Mouse (Mus musculus): ENCODE results near the gene Lce1l. TPM values are rescaled to one million over a fixed set of nuclear protein-coding genes. Genes with fewer than 3 reads are reported as not detected.
A peak's percentile ranks its signal among the peaks of the same experiment; 100 is the strongest.
"Not testable (repeated sequence)": the region's sequence is repeated elsewhere in the genome, so short reads cannot be mapped to it uniquely, and the experiment has no call there.

Gene Lce1l
- polyA plus RNA-seq (2015; fragmentation: Nextera tagmentation; extraction: Ambion mirVana): 0.45 and 2.5 TPM in 2 replicates

DNA sequence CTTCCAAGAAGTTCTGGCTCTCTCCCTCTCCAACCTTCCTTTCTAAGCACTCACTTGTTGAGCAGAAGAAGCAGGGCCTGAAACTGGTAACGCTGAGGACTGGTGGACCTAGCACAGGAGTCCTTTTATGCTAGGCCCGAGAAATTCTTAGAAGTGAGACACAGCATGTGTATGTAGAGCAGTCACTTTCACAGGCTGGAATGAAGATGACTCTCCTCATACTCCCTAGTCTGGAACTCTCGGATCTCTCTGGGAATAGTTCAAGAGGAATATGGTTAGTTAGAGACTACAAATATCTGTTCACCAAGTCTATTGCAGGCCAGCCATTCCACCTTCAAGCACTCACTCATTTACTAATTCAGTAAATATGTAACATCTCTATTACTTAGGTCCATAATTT lies at the start of gene Lce1l:
Lce1l (minus strand) TSS at position 101 of the 400 bp plus-strand sequence.
- Histone ChIP-seq H3K36me3 (no peaks in the 10 kb centered on the region), H3K4me2 (replicated peaks) (no peak within 1 kb of the TSS), H3K27me3 (no peaks in the 10 kb centered on the region), H3K9me3 (replicated peaks) (no peaks in the 10 kb centered on the region), H3K4me1 (no peaks in the 10 kb centered on the region), H3K27ac (replicated peaks) (no peak within 1 kb of the TSS), H3K4me3 (replicated peaks) (no peak within 1 kb of the TSS), H3K9ac (no peak within 1 kb of the TSS)
- 82% methylated on average over 3 of the region's 3 CpGs for WGBS
- ATAC-seq (ENCODE audit: insufficient number of reproducible peaks, low FRiP score, low TSS enrichment, low read depth): no peak

DNA sequence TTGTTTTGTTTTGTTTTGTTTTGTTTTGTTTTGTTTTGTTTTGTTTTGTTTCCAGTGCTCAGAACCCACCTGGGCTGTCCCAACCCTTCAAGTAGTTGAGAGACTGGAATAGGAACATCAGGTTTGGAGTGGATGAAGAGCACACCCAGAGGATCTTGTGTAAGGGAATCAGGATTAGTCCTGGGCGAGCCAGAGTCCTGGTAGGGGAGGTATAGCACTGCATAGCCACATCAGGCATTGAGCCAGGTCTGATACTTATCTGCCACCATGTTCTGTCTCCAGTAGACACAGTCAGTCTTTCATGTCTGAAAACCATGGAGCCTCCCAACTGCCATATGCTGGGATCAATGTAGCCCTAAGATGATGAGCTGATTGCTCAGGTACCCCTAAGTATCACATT lies 43.4 kb upstream of the Lce1l start:
- 38% methylated on average over 1 of the region's 1 CpGs for WGBS

DNA sequence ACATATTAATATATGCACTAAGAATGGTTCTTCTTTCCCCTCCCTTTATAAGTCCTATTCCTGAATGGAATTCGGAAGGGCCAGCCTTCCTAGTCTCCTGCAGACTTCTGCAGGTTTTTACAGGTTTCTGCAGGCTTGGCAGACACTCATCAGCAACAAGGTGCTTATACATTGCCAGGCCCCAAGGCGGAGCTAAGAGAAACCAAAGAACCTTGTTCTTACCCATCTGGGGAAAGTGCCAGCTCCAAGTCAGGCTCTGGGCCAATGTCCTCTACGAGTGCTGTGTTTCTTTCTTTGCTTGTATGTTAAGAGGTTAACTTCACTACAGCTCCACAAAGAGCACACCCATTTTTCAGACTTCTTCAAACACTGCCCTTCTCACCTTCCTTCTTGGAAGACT lies 43.0 kb upstream of the Lce1l start:
- Histone ChIP-seq H3K4me3 (replicated peaks) (no peak overlapping the region), H3K9ac (no peak overlapping the region), H3K9me3 (replicated peaks) (no peaks in the 10 kb centered on the region), H3K4me2 (replicated peaks) (no peak overlapping the region), H3K27ac (replicated peaks) (no peak overlapping the region), H3K27me3 (no peaks in the 10 kb centered on the region), H3K36me3 (no peaks in the 10 kb centered on the region), H3K4me1 (0 out of 2 replicates have a peak, but pooled peaks cover 5% of the 10 kb centered on the region)
- whole genome bisulfite sequencing: 54% methylated on average over 3 of the region's 3 CpGs
- no peak; the same call in 1 of the 2 replicates for ATAC-seq (ENCODE audit: insufficient number of reproducible peaks, low FRiP score, low TSS enrichment, low read depth)

More for the DNA sequence above, 43.4 kb upstream of the Lce1l start:
- Histone ChIP-seq H3K27me3 (no peaks in the 10 kb centered on the region), H3K4me1 (0 out of 2 replicates have a peak, but pooled peaks cover 5% of the 10 kb centered on the region), H3K4me2 (replicated peaks) (no peak overlapping the region), H3K4me3 (replicated peaks) (no peak overlapping the region), H3K9me3 (replicated peaks) (no peaks in the 10 kb centered on the region), H3K9ac (no peak overlapping the region), H3K36me3 (no peaks in the 10 kb centered on the region), H3K27ac (replicated peaks) (0 out of 2 replicates have a peak overlapping the region, but pooled peaks have one; percentile 8)
- peak; percentile 60; the same call in 1 of the 2 replicates for ATAC-seq (ENCODE audit: insufficient number of reproducible peaks, low FRiP score, low TSS enrichment, low read depth)

DNA sequence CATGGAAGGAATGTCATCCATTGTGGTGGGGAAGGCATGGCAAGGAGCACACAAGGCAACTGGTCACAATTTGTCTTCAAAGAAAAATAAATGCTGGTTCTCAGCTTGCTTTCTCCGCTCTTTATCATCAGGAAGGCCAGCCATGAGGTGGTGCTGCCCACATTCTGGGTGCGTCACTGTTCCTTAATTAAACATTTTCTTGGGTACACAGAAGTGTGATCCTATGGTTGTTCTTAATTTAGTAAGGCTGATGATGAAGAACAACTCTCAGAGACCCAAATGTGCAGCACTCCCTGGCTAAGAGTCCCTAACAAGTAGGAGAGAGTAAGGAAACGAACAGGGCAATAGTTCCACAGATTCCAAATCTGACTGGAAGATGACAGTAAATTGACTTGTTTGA lies 23.1 kb upstream of the Lce1l start:
- Histone ChIP-seq H3K27ac (replicated peaks) (no peak overlapping the region), H3K9me3 (replicated peaks) (no peaks in the 10 kb centered on the region), H3K36me3 (no peaks in the 10 kb centered on the region), H3K9ac (no peak overlapping the region), H3K27me3 (no peaks in the 10 kb centered on the region), H3K4me2 (replicated peaks) (no peak overlapping the region), H3K4me1 (no peaks in the 10 kb centered on the region), H3K4me3 (replicated peaks) (no peak overlapping the region)
- WGBS: 77% methylated on average over 3 of the region's 3 CpGs
- no peak for ATAC-seq (ENCODE audit: insufficient number of reproducible peaks, low FRiP score, low TSS enrichment, low read depth)

DNA sequence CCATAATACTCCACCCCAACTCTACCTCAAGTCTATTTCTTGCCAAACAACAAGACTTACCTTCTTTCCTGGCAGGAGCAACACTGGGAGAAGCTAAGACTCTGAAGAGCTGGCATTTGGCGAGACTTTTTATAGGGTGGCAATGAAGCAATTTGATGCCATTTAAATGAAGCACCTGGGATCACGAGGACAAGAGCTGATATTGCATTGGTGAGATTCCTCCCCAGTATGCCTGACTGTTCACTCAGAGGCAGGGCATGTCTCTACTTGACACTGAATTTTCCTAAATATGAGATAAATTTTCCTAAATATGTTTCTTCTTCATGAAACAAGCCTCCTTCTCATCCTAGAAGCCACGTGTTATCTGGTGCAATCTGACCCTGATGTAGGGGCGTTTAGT lies 19.0 kb upstream of the Lce1l start, which contains the start of gene 2310050C09Rik:
2310050C09Rik (minus strand) TSS at position 101 of the 400 bp plus-strand sequence.
- H3K4me1 ChIP-seq: no peaks in the 10 kb centered on the region
- no peak for ATAC-seq (ENCODE audit: insufficient number of reproducible peaks, low FRiP score, low TSS enrichment, low read depth)
- WGBS: 65% methylated on average over 4 of the region's 4 CpGs
- no peak within 1 kb of the TSS for H3K4me3 ChIP-seq (replicated peaks)
- no peak within 1 kb of the TSS for H3K4me2 ChIP-seq (replicated peaks)
- no peak within 1 kb of the TSS for H3K27ac ChIP-seq (replicated peaks)
- H3K36me3 ChIP-seq: no peaks in the 10 kb centered on the region
- H3K9ac ChIP-seq: no peak within 1 kb of the TSS
- no peaks in the 10 kb centered on the region for H3K27me3 ChIP-seq
- H3K9me3 ChIP-seq (replicated peaks): no peaks in the 10 kb centered on the region

DNA sequence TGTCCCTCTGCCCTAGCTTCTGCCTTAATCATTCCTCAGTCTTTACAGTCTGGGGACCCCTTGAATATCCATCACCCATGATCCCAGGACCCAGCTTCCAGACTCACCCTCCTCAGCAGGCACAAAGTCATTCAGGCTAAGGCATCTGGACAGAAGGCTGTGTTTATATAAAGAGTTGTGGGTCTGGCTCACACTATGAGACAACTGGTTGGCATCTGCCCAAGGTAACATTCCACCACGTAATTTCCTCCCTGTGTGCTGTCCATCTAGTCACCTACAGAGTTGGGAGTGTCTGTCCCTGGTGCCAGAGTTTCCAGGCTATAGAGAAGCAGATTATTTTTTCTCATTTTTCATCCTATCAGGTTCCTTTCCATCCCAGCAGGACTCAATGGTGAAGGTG lies 24.0 kb downstream of the Lce1l start, which contains the start of gene Kprp:
Kprp (minus strand) TSS at position 140 of the 400 bp plus-strand sequence.
- H3K4me1 ChIP-seq: no peaks in the 10 kb centered on the region
- no peak within 1 kb of the TSS for H3K9ac ChIP-seq
- H3K36me3 ChIP-seq: no peaks in the 10 kb centered on the region
- no peaks in the 10 kb centered on the region for H3K27me3 ChIP-seq
- no peak for ATAC-seq (ENCODE audit: insufficient number of reproducible peaks, low FRiP score, low TSS enrichment, low read depth)
- H3K4me2 ChIP-seq (replicated peaks): no peak within 1 kb of the TSS
- H3K27ac ChIP-seq (replicated peaks): no peak within 1 kb of the TSS
- no peak within 1 kb of the TSS for H3K4me3 ChIP-seq (replicated peaks)
- H3K9me3 ChIP-seq (replicated peaks): no peaks in the 10 kb centered on the region
- 13% methylated on average over 1 of the region's 1 CpGs for WGBS

DNA sequence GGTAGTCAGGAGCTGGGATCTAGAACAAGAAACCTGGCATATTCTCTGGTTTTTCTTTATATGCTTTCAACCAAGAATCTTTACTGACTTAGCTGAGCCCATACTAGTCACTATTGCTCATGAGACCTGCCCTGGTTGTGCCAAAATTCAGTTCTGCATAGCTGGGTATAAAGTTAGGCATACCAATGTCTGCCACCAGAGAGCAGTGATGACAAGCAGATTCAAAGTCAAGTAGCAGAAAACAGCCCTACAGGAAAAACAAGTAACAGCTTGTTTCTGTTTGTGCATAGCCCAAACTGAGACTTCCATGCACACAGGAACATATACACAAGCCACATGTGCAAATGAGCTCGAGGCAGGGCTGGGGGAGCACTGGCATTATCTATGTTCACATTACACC lies 25.3 kb downstream of the Lce1l start:
- Histone ChIP-seq H3K9ac (no peak overlapping the region), H3K4me2 (replicated peaks) (no peak overlapping the region), H3K9me3 (replicated peaks) (no peaks in the 10 kb centered on the region), H3K27ac (replicated peaks) (no peak overlapping the region), H3K4me1 (no peaks in the 10 kb centered on the region), H3K27me3 (no peaks in the 10 kb centered on the region), H3K36me3 (no peaks in the 10 kb centered on the region), H3K4me3 (replicated peaks) (no peak overlapping the region)
- ATAC-seq (ENCODE audit: insufficient number of reproducible peaks, low FRiP score, low TSS enrichment, low read depth): no peak
- WGBS: 14% methylated on average over 1 of the region's 1 CpGs

DNA sequence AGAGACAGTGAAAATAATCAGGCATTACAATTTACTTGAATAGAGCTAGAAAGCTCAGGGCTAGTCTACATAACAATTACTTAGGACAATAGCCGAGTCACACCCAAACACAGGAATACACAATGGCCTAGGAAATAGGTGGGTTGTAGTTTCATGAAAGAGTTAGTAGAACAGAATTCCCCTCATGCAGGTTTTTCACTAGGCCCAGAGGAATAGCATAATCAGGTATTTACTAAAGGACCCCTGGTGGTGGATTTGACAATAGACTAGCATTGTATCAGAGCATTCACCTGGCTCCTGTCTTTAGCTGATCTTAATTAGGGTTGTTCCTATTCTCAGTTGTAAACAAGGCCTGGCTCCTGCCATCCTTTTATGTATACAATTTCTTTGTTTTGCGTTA lies 35.0 kb downstream of the Lce1l start:
- H3K9ac ChIP-seq; H3K27me3 ChIP-seq; H3K9me3 ChIP-seq (replicated peaks); H3K27ac ChIP-seq (replicated peaks); H3K4me1 ChIP-seq; H3K4me2 ChIP-seq (replicated peaks); ATAC-seq (ENCODE audit: insufficient number of reproducible peaks, low FRiP score, low TSS enrichment, low read depth); H3K4me3 ChIP-seq (replicated peaks); H3K36me3 ChIP-seq: not testable (repeated sequence)
- 82% methylated on average over 2 of the region's 2 CpGs for WGBS

DNA sequence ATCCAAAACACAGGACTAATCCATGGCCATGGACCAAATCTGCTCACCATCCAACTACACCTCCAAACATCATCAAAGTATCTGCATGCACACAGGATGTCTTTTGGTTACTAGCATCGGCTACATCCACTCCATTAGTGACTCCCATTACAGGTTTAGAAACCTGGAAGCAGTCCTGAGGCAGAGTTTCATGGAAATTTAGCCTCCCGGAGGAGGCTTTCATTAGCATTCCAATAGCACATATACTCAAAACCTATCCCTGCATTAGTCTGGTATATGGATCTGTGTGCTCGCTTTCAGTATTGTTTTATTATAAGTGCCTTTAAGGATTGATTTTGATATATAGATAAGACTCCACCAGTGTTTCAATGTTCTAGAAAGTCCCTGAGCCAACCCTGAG lies 35.5 kb downstream of the Lce1l start:
- no peak overlapping the region for H3K4me3 ChIP-seq (replicated peaks)
- H3K9me3 ChIP-seq (replicated peaks): no peaks in the 10 kb centered on the region
- ATAC-seq (ENCODE audit: insufficient number of reproducible peaks, low FRiP score, low TSS enrichment, low read depth): no peak
- 89% methylated on average over 3 of the region's 3 CpGs for WGBS
- no peaks in the 10 kb centered on the region for H3K27me3 ChIP-seq
- no peak overlapping the region for H3K4me2 ChIP-seq (replicated peaks)
- no peak overlapping the region for H3K9ac ChIP-seq
- H3K36me3 ChIP-seq: no peaks in the 10 kb centered on the region
- no peaks in the 10 kb centered on the region for H3K4me1 ChIP-seq
- H3K27ac ChIP-seq (replicated peaks): no peak overlapping the region

DNA sequence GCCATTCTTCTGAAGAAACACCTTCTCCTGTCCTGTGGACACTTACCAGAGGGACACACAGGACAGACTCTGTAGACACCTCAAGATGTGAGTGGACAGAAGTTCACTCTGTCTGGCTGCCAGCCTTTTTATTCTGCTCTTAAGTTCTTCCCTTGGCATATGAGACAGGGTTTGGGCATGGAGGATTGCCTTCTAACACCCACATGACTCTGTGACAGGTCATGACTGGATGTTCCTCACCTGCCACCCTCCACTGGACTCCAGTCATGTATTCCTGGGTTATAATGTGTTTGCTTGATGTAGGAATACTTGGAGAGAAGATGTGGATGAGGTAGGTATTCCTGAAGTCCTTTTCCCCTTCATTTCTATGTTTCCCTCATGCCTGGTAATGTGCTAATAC lies 43.3 kb downstream of the Lce1l start, which contains the start of gene Lce1k:
Lce1k (minus strand) TSS at position 101 of the 400 bp plus-strand sequence.
- Histone ChIP-seq H3K4me3 (replicated peaks) (no peak within 1 kb of the TSS), H3K9ac (no peak within 1 kb of the TSS), H3K27me3 (no peaks in the 10 kb centered on the region), H3K4me1 (no peaks in the 10 kb centered on the region), H3K9me3 (replicated peaks) (no peaks in the 10 kb centered on the region), H3K27ac (replicated peaks) (no peak within 1 kb of the TSS), H3K36me3 (no peaks in the 10 kb centered on the region), H3K4me2 (replicated peaks) (no peak within 1 kb of the TSS)
- no peak for ATAC-seq (ENCODE audit: insufficient number of reproducible peaks, low FRiP score, low TSS enrichment, low read depth)

Data from embryonic facial prominence, embryonic 15.5 days (tissue).